Comparison of ENCODE assay signal across 9 mouse cellular contexts in genomic region chr11:101700446-101700845, GRCm38 (mm10). TPM values are rescaled to one million over a fixed set of nuclear protein-coding genes. Genes with fewer than 3 reads are reported as not detected.
DNase-seq lines count a peak whose midpoint lies in the region; ATAC-seq and TF ChIP-seq lines count a peak whose summit lies in the region.
"Had no signal": no experiment of that assay in that cellular context is flagged by ENCODE, and none has a peak within 500 bp of the region (broad histone marks: within the 10 kb centered on the region; RNA-seq: fewer than 3 reads in every experiment).

No protein-coding gene starts in this region.

- TF ChIP-seq CTCF in lung, adult 2 months (IDR thresholded peaks at IDR 0.05; ENCODE audit: insufficient read depth, low read length): no peak

- H3K4me3 ChIP-seq in heart, embryonic 16.5 days (ENCODE audit: low read length): no peak overlapping the region
- H3K4me3 ChIP-seq in lung, adult 2 months (replicated peaks; ENCODE audit: extremely low read depth, low read depth, low read length): no peak overlapping the region
- no peak overlapping the region for H3K4me3 ChIP-seq in hindbrain, embryonic 11.5 days (ENCODE audit: low read depth, low read length)
- H3K4me3 ChIP-seq: liver, embryonic 13.5 days had no signal

- TF ChIP-seq POLR2A in lung, adult 2 months (IDR thresholded peaks at IDR 0.05; ENCODE audit: borderline replicate concordance, extremely low read depth, low read depth, low read length): 0 out of 2 replicates have a peak, but pooled peaks have one; percentile 49

- 23% methylated on average over 12 of the region's 12 CpGs for whole genome bisulfite sequencing in heart, embryonic 16.5 days
- WGBS in lung, adult 2 months: 6% methylated on average over 12 of the region's 12 CpGs
- 45% methylated on average over 12 of the region's 12 CpGs for WGBS in hindbrain, embryonic 11.5 days

- ATAC-seq in heart, embryonic 16.5 days (replicated peaks; ENCODE audit: extremely low read depth, insufficient read depth, low FRiP score): no peak
- no peak for ATAC-seq in hindbrain, embryonic 11.5 days (ENCODE audit: low FRiP score)

- H3K9ac ChIP-seq in heart, embryonic 16.5 days (ENCODE audit: low read length): peak overlapping the region; percentile 36
- H3K9ac ChIP-seq in hindbrain, embryonic 11.5 days (ENCODE audit: low read depth, low read length): no peak overlapping the region
- H3K9ac ChIP-seq: liver, embryonic 13.5 days had no signal

- H3K9me3 ChIP-seq in heart, embryonic 16.5 days (replicated peaks; ENCODE audit: control insufficient read depth, low read length): peaks cover 5% of the 10 kb centered on the region
- no peaks in the 10 kb centered on the region for H3K9me3 ChIP-seq in hindbrain, embryonic 11.5 days (ENCODE audit: control insufficient read depth, low read length)

- no peak overlapping the region for H3K27ac ChIP-seq in heart, embryonic 16.5 days (ENCODE audit: low read length)
- H3K27ac ChIP-seq in hindbrain, embryonic 11.5 days (ENCODE audit: low read depth, low read length): no peak overlapping the region
- H3K27ac ChIP-seq: liver, embryonic 13.5 days had no signal

- peaks cover 12% of the 10 kb centered on the region; the same call in 1 of the 2 replicates for H3K4me1 ChIP-seq in heart, embryonic 16.5 days (ENCODE audit: control insufficient read depth, insufficient read depth, low read length)
- peaks cover 16% of the 10 kb centered on the region for H3K4me1 ChIP-seq in lung, adult 2 months (ENCODE audit: control insufficient read depth, insufficient read depth, low read length)
- peaks cover 2% of the 10 kb centered on the region for H3K4me1 ChIP-seq in hindbrain, embryonic 11.5 days (replicated peaks; ENCODE audit: control insufficient read depth, insufficient read depth, low read length)

- H3K27me3 ChIP-seq in heart, embryonic 16.5 days (ENCODE audit: control insufficient read depth, insufficient read depth, low read length): no peaks in the 10 kb centered on the region
- H3K27me3 ChIP-seq in hindbrain, embryonic 11.5 days (ENCODE audit: control insufficient read depth, insufficient read depth, low read length): no peaks in the 10 kb centered on the region
- H3K27me3 ChIP-seq: liver, embryonic 13.5 days had no signal

- DNase-seq in heart, adult 11 months: peak; percentile 97
- DNase-seq in heart, postnatal 4 days: no peak
- DNase-seq in 3134 (ENCODE audit: extremely low read depth, insufficient read length, low spot score): peak; percentile 74
- DNase-seq in cerebellum, postnatal 14 days: peak; percentile 53 to 62
- DNase-seq in lung, adult 2 months: peak; percentile 57
- DNase-seq in spleen, postnatal 10 days (ENCODE audit: low spot score in 2 of 2): no peak
- DNase-seq in hindbrain, embryonic 11.5 days (ENCODE audit: low spot score): no peak
- DNase-seq: liver, embryonic 13.5 days had no signal

- H3K36me3 ChIP-seq in heart, embryonic 16.5 days (ENCODE audit: control insufficient read depth, insufficient read depth): no peaks in the 10 kb centered on the region
- no peaks in the 10 kb centered on the region for H3K36me3 ChIP-seq in hindbrain, embryonic 11.5 days (ENCODE audit: control insufficient read depth, insufficient read depth, low read length)

- no peak overlapping the region for H3K4me2 ChIP-seq in heart, embryonic 16.5 days (ENCODE audit: low read depth, low read length)
- no peak overlapping the region for H3K4me2 ChIP-seq in hindbrain, embryonic 11.5 days (replicated peaks; ENCODE audit: low read depth, low read length)
- H3K4me2 ChIP-seq: liver, embryonic 13.5 days had no signal

RNA-seq across cellular contexts. Expression of gene Dhx8, which starts 32.3 kb away (rescaled TPM):
- 10 to 100 TPM; 21.6 to 21.7 TPM for total RNA-seq in heart, postnatal 4 days (2021)
- 19.4 and 19.5 TPM in 2 replicates for polyA plus RNA-seq in heart, embryonic 16.5 days (2015; fragmentation: Nextera tagmentation; extraction: Ambion mirVana)
- 9.8 and 13.1 TPM in 2 replicates for polyA plus RNA-seq in lung, adult 2 months (2012; rRNA removed)
- polyA plus RNA-seq in hindbrain, embryonic 11.5 days (2014; fragmentation: Nextera tagmentation; extraction: Ambion mirVana): 37.0 and 39.9 TPM in 2 replicates

RNA-seq across cellular contexts. Expression of gene Arl4d, which starts 35.1 kb away (rescaled TPM):
- total RNA-seq in heart, postnatal 4 days (2021): 10 to 100 TPM; 17.9 to 20.5 TPM
- polyA plus RNA-seq in heart, embryonic 16.5 days (2015; fragmentation: Nextera tagmentation; extraction: Ambion mirVana): 6.4 and 7.8 TPM in 2 replicates
- 40.1 and 67.8 TPM in 2 replicates for polyA plus RNA-seq in lung, adult 2 months (2012; rRNA removed)
- polyA plus RNA-seq in hindbrain, embryonic 11.5 days (2014; fragmentation: Nextera tagmentation; extraction: Ambion mirVana): 14.1 and 14.2 TPM in 2 replicates

Comparison
In these comparisons a context has a peak if more than half of its experiments do, and no peak if none do; other contexts are left out.
1. DNase-seq: peak in heart, adult 11 months (single experiment), 3134 (single experiment), cerebellum, postnatal 14 days (2 of 2) and lung, adult 2 months (single experiment); none in heart, postnatal 4 days (single experiment), spleen, postnatal 10 days (0 of 2) and hindbrain, embryonic 11.5 days (single experiment).